Mouse (Mus musculus) layer of hippocampus, adult 9-10 months (tissue): ENCODE measurements around the gene Limk2.

Experiments
- DNase-seq: peaks from one replicate; pipeline ENCODE4 v3.0.0; 2022; ENCODE audit warnings: low spot score

Limk2 gene

DNA sequence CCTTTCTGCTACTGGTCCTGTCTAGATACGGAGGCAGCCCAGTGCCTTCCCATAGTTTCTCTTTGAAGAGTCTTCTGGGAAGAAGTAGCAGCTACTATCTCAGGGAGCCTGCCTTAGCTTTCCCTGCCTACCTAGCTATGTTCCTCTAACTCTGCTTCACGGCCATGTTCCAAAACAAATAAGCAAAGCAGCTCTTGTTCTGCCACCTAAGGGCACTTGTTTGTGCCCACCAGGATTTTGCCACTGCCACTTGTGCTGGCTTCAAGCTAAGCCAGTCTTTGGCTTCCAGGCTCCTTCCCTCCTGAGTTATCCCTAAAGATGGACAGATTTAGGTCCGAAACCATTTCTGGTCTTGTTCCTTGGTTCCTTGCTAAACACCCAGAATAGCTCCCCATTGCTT lies 3.1 kb upstream of the Limk2 start:
- no peak for DNase-seq

- no peak for DNase-seq
These were observed 625 bp downstream of the Limk2 start for GRCm38 (mm10) chr11:3408131-3408996.

- no peak for DNase-seq
These were observed 4.5 kb downstream of the Limk2 start for GRCm38 (mm10) chr11:3404287-3405047.

DNA sequence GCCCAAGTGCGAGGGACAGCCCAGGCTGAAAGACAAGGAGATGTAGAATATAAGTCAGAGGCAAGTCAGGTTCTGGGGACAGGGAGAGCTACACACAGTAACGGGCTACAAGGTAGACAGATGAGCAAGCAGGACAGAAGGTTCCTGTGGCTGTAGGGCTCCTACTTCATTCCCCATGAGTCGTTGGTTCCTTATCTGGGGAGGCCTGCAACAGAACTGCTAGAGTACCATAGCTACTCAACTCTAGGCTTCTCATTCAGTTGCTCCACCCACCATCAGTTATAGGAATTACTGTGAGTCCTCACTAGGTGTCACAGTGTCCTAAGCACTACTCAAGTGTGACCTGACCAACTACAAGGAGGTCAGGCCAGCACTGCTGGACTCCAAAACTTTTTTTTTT lies 6.0 kb downstream of the Limk2 start:
- no peak for DNase-seq

DNA sequence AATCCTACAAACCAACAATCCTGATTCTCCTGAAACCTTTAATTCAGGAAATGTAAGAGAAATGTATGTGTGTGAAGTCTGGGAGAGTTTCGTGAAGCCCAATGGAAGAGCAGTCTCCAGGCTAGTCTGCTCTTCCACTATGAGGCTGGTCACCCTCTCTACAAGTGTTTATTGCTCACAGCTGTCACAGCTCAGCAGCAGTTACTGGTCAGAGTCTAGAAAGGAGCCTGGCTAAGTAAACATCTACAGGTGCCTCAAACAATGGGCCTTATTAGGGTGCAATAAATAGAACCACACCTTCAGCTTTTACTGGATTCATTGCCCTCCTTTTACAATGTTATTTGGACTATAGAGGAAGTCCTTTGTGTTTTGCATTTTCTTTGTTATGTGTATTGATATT lies 10.7 kb downstream of the Limk2 start:
- no peak for DNase-seq

GRCm38 (mm10) chr11:3396562-3396961 lies 12.4 kb downstream of the Limk2 start:
- no peak for DNase-seq

DNA sequence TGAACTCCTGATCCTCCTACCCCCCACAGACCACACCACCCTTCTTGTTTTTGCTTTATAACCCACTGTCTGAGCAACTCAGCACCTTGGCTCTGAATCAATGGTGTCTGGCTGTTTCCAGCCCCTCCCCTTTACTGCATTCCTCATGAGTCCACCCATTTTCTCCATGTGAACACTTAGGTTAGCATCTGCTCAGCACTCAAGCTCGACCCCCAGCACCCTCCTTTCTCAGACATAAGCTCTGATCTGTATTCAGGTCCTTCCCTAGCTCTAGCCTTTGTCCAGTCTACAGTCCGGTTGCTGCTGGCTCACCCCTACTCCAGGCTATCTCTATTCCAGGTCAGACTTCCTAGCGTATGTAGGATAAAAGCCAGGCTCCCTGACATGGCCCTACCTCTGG lies 12.9 kb downstream of the Limk2 start:
- DNase-seq, result no peak

GRCm38 (mm10) chr11:3394520-3394919 lies 14.5 kb downstream of the Limk2 start:
- DNase-seq, result no peak

DNA sequence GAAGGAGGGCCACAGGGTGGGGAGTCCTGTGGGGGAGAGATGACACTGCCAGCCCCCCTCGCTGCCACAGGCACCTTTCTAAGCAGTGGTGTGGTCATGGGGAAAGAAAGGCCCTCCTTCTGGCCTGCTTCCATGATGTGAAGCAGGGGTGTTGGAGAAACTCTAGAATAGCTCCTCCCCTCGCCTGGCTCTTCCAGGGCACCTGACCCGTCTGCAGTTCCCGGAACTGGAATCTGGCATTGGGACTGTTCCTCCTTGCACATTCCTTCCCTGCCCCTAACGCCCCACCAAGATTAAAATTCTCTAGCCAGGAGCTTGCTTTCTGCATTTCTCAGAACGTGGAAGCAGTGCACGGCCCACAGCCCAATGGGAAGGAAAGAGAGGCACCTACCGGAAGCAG lies 16.5 kb downstream of the Limk2 start:
- DNase-seq, result no peak

- no peak for DNase-seq
These were observed 18.2 kb downstream of the Limk2 start for GRCm38 (mm10) chr11:3390789-3391188.

DNA sequence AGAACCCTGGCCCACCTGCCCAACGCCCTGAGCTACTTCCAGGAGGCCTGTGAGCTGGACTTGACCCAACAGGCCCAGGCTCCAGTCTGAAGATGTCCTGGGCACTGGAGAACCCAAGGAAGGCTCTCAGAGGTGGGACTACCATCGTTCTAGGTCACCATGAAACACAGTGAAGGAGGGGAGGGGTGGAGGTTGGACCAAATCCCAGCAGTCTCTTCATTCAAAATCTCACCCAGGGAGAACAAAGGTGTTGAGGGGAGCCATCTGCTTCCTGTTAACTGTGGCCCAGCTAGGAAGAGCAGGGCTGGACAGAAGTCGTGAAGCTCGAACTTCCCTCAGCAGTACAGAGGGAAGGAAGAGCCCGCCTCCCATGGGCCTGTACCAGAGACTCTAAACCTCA lies 19.0 kb downstream of the Limk2 start:
- DNase-seq, result no peak

DNA sequence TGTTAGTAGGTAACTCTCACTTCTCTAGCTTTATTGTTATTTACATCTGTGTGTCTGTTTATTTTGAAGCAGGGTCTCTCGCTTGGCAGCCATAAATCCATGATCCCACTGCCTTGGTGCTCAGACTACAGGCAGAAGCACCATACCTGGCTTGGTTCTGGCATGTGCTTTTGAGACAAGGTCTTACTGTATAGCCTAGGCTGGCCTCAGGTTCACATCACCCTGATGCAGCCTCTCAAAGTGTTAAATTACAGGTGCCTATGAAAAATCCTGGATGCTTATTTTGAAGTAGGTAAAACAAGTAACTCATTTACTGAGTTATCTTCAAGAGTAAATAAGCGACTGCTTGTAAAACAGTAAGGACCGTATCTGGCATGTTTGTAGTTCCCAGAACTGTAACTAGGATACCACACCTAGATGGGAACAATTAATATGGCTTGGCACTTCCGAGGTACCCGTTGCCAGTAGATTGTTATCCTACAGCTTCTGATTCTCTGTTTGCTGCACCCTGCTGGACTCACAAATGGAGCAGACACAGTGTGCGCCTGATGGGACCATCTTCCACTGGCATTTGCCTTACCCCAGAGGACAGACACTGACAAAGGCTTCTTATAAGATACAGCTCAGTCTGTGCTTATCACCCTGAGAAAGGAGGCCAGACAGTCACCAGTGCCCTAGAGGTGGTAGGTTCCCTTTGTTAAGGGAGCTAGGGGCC lies 21.4 kb downstream of the Limk2 start:
- DNase-seq, result no peak

- peak; percentile 75 for DNase-seq
These were observed 22.0 kb downstream of the Limk2 start for GRCm38 (mm10) chr11:3386941-3387368.

- no peak for DNase-seq
These were observed 26.1 kb downstream of the Limk2 start for GRCm38 (mm10) chr11:3382602-3383594.

- DNase-seq, result no peak
These were observed 27.7 kb downstream of the Limk2 start for GRCm38 (mm10) chr11:3381148-3381814.

GRCm38 (mm10) chr11:3379427-3379826 lies 29.6 kb downstream of the Limk2 start:
- DNase-seq, result no peak

DNA sequence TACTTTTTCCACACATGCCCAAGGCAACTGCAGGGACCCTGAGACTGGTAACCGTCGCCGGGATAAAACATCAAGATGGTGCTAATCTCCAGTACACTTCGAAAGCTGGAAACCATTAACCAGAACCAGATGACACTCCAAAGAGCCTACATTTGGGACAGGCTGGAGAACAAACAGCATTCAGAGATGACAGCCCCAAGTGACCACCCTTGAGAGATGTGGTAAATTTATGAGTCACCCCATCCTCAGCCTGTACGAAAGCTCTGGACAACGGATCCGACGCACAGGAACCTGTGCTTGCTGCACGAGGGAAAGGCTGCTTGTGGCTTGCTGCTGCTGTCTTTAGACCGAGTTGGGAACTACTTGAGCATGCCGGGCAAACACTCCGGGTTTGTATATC lies 34.2 kb downstream of the Limk2 start:
- DNase-seq, result no peak

DNA sequence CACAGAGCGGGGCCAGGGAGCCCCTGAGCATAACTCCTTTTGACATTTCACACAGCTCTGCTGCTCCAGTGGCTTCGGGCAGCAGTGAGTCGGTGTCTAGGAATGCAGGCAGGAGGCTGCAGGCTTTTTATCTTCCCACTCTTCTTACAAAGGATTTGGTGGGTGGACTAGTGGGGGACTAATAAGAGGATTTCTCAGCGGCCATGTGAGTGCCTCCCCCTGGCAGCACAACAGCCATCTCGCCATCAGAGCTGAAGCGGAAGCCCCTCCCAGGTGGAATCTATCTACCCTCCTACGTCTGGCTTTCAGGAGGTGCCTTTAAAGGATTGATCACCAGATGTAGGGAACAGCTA lies 34.7 kb downstream of the Limk2 start:
- DNase-seq, result no peak

- DNase-seq, result no peak
These were observed 35.2 kb downstream of the Limk2 start for GRCm38 (mm10) chr11:3373591-3374292.

GRCm38 (mm10) chr11:3371599-3372295 lies 37.2 kb downstream of the Limk2 start:
- no peak for DNase-seq
